Mouse (Mus musculus) intestine, postnatal 0 days (tissue): ENCODE measurements around the gene Gm3033. TPM values are rescaled to one million over a fixed set of nuclear protein-coding genes. Genes with fewer than 3 reads are reported as not detected.
"Not testable (repeated sequence)": the region's sequence is repeated elsewhere in the genome, so short reads cannot be mapped to it uniquely, and the experiment has no call there.

Source experiments
- ATAC-seq: fragments of 200-750 bp; cut with Nextera tagmentation; 2 replicates; pipeline ENCODE4 v1.8.0; 2017; ENCODE audit warnings: mild to moderate bottlenecking, moderate TSS enrichment, moderate library complexity
- H3K27ac ChIP-seq: fragments of 300-500 bp; sonication (generic); 2 replicates; pipeline ENCODE4 v1.5.1; 2014; ENCODE audit warnings: mild to moderate bottlenecking, low read depth, low read length, moderate library complexity
- H3K27me3 ChIP-seq: fragments of 300-500 bp; sonication (generic); replicated peaks from 2 replicates; pipeline ENCODE4 v1.6.1; 2014; ENCODE audit warnings: low read length, mixed read lengths; ENCODE audit not compliant: control insufficient read depth, insufficient read depth
- H3K36me3 ChIP-seq: fragments of 300-500 bp; sonication (generic); 2 replicates; pipeline ENCODE4 v1.6.1; 2014; ENCODE audit warnings: mild to moderate bottlenecking, moderate library complexity; ENCODE audit not compliant: control insufficient read depth, insufficient read depth
- H3K4me1 ChIP-seq: fragments of 300-500 bp; sonication (generic); replicated peaks from 2 replicates; pipeline ENCODE4 v1.6.1; 2014; ENCODE audit warnings: antibody characterized with exemption, low read length, mixed read lengths; ENCODE audit not compliant: control insufficient read depth, insufficient read depth
- H3K4me2 ChIP-seq: fragments of 300-500 bp; sonication (generic); replicated peaks from 2 replicates; pipeline ENCODE4 v1.6.1; 2014; ENCODE audit warnings: low read depth, mild to moderate bottlenecking, moderate library complexity
- H3K4me3 ChIP-seq: fragments of 300-500 bp; sonication (generic); 2 replicates; pipeline ENCODE4 v1.5.1; 2014; ENCODE audit warnings: low read depth, low read length
- H3K9ac ChIP-seq: fragments of 300-500 bp; sonication (generic); 2 replicates; pipeline ENCODE4 v1.6.1; 2014; ENCODE audit warnings: mild to moderate bottlenecking, low read depth, low read length
- H3K9me3 ChIP-seq: fragments of 300-500 bp; sonication (generic); 2 replicates; pipeline ENCODE4 v1.6.1; 2016; ENCODE audit warnings: mixed run types; ENCODE audit not compliant: control insufficient read depth
- WGBS: fragments of 180-500 bp; shearing (Covaris S2); extraction: QIAGEN DNeasy Blood & Tissue Kit; methylation state at CpG from one replicate; pipeline ENCODE4 v1.1.7; 2014; 5-methylcytosine and 5-hydroxymethylcytosine counted together
- polyA plus RNA-seq: library from polyadenylated mRNA; unstranded; fragments of >200 nt; fragmentation: Nextera tagmentation; extraction: Ambion mirVana; gene quantifications from 2 replicates; pipeline ENCODE4 v1.2.1, GENCODE M21; 2015

Gm3033 gene
- 0.12 TPM in 1 of 2 replicates, not detected in the other for polyA plus RNA-seq

GRCm38 (mm10) chr14:3845945-3846344, at the start of gene Gm3033:
TSS of gene Gm3033 (plus strand) at chr14:3846245.
- H3K27me3 ChIP-seq, H3K36me3 ChIP-seq, H3K27ac ChIP-seq, H3K4me1 ChIP-seq, H3K9me3 ChIP-seq, H3K9ac ChIP-seq, ATAC-seq, H3K4me3 ChIP-seq, H3K4me2 ChIP-seq: not testable (repeated sequence)
- no CpG with 5 or more reads among the region's 2 CpGs for WGBS

GRCm38 (mm10) chr14:3809774-3810173, 36.3 kb upstream of the Gm3033 start, which contains the start of gene Gm3002:
TSS of gene Gm3002 (plus strand) at chr14:3810074.
- ATAC-seq, H3K9me3 ChIP-seq, H3K27ac ChIP-seq, H3K9ac ChIP-seq, H3K4me3 ChIP-seq, H3K27me3 ChIP-seq, H3K4me2 ChIP-seq, H3K4me1 ChIP-seq, H3K36me3 ChIP-seq: not testable (repeated sequence)
- WGBS: no CpG with 5 or more reads among the region's 31 CpGs

- not testable (repeated sequence) for H3K36me3 ChIP-seq, H3K27me3 ChIP-seq, H3K9me3 ChIP-seq, ATAC-seq, H3K4me1 ChIP-seq, H3K27ac ChIP-seq, H3K9ac ChIP-seq, H3K4me3 ChIP-seq, H3K4me2 ChIP-seq
- WGBS: no CpG with 5 or more reads among the region's 1 CpGs
Observed at GRCm38 (mm10) chr14:3883872-3884271, 37.8 kb downstream of the Gm3033 start, which contains the start of gene Gm2916. TSS of gene Gm2916 (plus strand) at chr14:3884172.

Other genes starting within 250 kb of the Gm3033 start
- not detected in 2 replicates for gene Gm3012, start 211.7 kb upstream of the Gm3033 start, polyA plus RNA-seq
- 0.09 and 0.12 TPM in 2 replicates for gene Gm3020, start 194.2 kb upstream of the Gm3033 start, polyA plus RNA-seq
- not detected in 2 replicates for gene Gm3043, start 157.5 kb upstream of the Gm3033 start, polyA plus RNA-seq
- gene Gm3002, start 36.2 kb upstream of the Gm3033 start, polyA plus RNA-seq: not detected in 2 replicates
- gene Gm2916, start 37.9 kb downstream of the Gm3033 start, polyA plus RNA-seq: not detected in 2 replicates
- not detected in 2 replicates for gene Gm3029, start 85.5 kb downstream of the Gm3033 start, polyA plus RNA-seq
- gene Gm3095, start 117.3 kb downstream of the Gm3033 start, polyA plus RNA-seq: not detected in 2 replicates
- not detected in 2 replicates for gene Gm3099, start 152.1 kb downstream of the Gm3033 start, polyA plus RNA-seq
- gene Gm5796, start 177.7 kb downstream of the Gm3033 start, polyA plus RNA-seq: 0.12 TPM in 1 of 2 replicates, not detected in the other
- gene Gm3115, start 237.9 kb downstream of the Gm3033 start, polyA plus RNA-seq: not detected in 2 replicates